Mouse (Mus musculus) kidney, postnatal 0 days (tissue): Measurements from ENCODE around the gene Vti1a. TPM values are rescaled to one million over a fixed set of nuclear protein-coding genes. Genes with fewer than 3 reads are reported as not detected.

ENCODE experiments used
- ATAC-seq: fragments of 200-750 bp; cut with Nextera tagmentation; replicated peaks from 2 replicates; pipeline ENCODE4 v1.8.0; 2017; ENCODE audit warnings: low read depth, moderate number of reproducible peaks, moderate TSS enrichment, moderate library complexity; ENCODE audit not compliant: low FRiP score
- DNase-seq: peaks from one replicate; pipeline ENCODE4 v3.0.0-alpha.2; 2016; ENCODE audit warnings: low spot score
- H3K27ac ChIP-seq: fragments of 300-500 bp; sonication (generic); 2 replicates; pipeline ENCODE4 v1.5.1; 2014; ENCODE audit warnings: mild to moderate bottlenecking
- H3K27me3 ChIP-seq: fragments of 300-500 bp; sonication (generic); 2 replicates; pipeline ENCODE4 v1.6.1; 2014; ENCODE audit warnings: low read length, mixed read lengths; ENCODE audit not compliant: insufficient read depth
- H3K36me3 ChIP-seq: fragments of 300-500 bp; sonication (generic); 2 replicates; pipeline ENCODE4 v1.6.1; 2014; ENCODE audit warnings: low read length, mixed read lengths; ENCODE audit not compliant: insufficient read depth
- H3K4me1 ChIP-seq: fragments of 300-500 bp; sonication (generic); replicated peaks from 2 replicates; pipeline ENCODE4 v1.6.1; 2014; ENCODE audit warnings: antibody characterized with exemption, low read length, mixed read lengths; ENCODE audit not compliant: insufficient read depth
- H3K4me2 ChIP-seq: fragments of 300-500 bp; sonication (generic); 2 replicates; pipeline ENCODE4 v1.6.1; 2014; ENCODE audit warnings: mild to moderate bottlenecking, low read length, moderate library complexity, mixed read lengths
- H3K4me3 ChIP-seq: fragments of 300-500 bp; sonication (generic); replicated peaks from 2 replicates; pipeline ENCODE4 v1.5.1; 2014; ENCODE audit warnings: low read depth, low read length
- H3K9ac ChIP-seq: fragments of 300-500 bp; sonication (generic); 2 replicates; pipeline ENCODE4 v1.6.1; 2014; ENCODE audit warnings: low read depth, low read length
- H3K9me3 ChIP-seq: fragments of 300-500 bp; sonication (generic); replicated peaks from 2 replicates; pipeline ENCODE4 v1.6.1; 2016; ENCODE audit warnings: low read length, inconsistent platforms, mixed read lengths
- CTCF ChIP-seq: IDR thresholded peaks from 2 replicates; pipeline ENCODE4 v1.5.1; 2016; ENCODE audit warnings: antibody characterized with exemption, low read depth, mild to moderate bottlenecking, moderate library complexity
- WGBS: fragments of 180-500 bp; shearing (Covaris S2); extraction: QIAGEN DNeasy Blood & Tissue Kit; methylation state at CpG from one replicate; pipeline ENCODE4 v1.1.7; 2014; 5-methylcytosine and 5-hydroxymethylcytosine counted together
- polyA plus RNA-seq: library from polyadenylated mRNA; unstranded; fragments of >200 nt; fragmentation: Nextera tagmentation; extraction: Ambion mirVana; gene quantifications from 2 replicates; pipeline ENCODE4 v1.2.1, GENCODE M21; 2015

Vti1a gene
- polyA plus RNA-seq, result 22.4 and 24.5 TPM in 2 replicates

DNA sequence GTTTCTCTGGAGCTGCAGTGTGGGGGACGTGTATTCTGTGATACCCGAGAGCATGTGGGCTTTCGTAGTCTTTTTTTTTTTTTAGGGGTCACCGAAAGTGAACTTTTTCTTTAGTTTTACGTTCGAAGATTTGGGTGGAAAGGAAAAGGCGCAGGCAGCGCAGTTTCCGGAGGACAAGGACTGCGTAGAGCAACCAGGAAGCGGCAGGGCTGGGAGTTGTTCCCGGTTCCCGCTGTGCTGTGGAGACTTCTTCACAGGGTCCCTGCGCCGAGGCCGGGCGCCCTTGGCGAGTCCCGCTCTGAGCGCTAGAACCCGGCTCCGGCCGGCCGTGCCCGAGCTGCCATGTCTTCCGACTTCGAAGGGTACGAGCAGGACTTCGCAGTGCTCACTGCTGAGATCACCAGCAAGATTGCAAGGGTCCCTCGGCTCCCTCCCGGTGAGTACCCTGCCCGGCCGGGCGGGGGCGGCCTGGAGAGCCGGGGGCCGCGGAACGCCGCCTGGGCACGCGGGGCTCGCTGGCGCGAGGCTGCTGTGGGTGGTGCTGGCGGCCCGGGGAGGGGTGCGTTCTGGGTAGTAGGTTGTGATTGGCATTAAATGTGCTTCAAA, at the start of gene Vti1a:
Vti1a (plus strand) TSS at position 187 of the 606 bp plus-strand sequence.
- DNase-seq (peak; percentile 91), ATAC-seq (peak; percentile 89)
- peaks cover 9% of the 10 kb centered on the region; the same call in 1 of the 2 replicates for H3K36me3 ChIP-seq
- H3K9me3 ChIP-seq, result no peaks in the 10 kb centered on the region
- H3K4me1 ChIP-seq, result no peaks in the 10 kb centered on the region
- WGBS, result under 1% methylated on average over 48 of the region's 48 CpGs
- peak within 1 kb of the TSS; percentile 89 for H3K27ac ChIP-seq
- peak; percentile 53 for TF ChIP-seq CTCF
- H3K9ac ChIP-seq, result peak within 1 kb of the TSS; percentile 74
- peak within 1 kb of the TSS; percentile 95 for H3K4me2 ChIP-seq
- H3K27me3 ChIP-seq, result no peaks in the 10 kb centered on the region
- H3K4me3 ChIP-seq, result peak within 1 kb of the TSS; percentile 77

DNA sequence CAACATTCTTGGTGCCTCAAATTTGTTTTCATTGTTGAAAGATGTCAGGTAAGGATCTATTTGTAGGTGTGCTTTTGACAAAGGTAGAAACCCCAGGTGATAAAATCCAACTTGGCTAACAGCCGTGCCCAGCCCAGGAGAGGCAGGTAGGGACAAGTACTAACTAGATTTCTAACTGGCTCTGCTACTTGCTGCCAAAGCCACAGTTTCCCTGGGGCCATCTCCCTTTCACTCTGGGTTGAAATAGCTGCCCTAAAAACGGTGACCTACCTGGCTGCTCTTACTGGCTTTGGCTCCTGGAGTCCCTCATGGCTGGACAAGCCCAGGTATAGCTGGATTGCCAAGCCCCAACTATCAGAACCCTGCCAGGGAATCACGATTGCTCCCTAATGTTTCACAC, 49.3 kb upstream of the Vti1a start:
- TF ChIP-seq CTCF, result no peak
- DNase-seq (no peak), ATAC-seq (no peak)
- Histone ChIP-seq H3K27ac (peak overlapping the region; percentile 86; the same call in 1 of the 2 replicates), H3K9me3 (no peaks in the 10 kb centered on the region), H3K4me2 (no peak overlapping the region), H3K27me3 (no peaks in the 10 kb centered on the region), H3K4me1 (0 out of 2 replicates have a peak, but pooled peaks cover 21% of the 10 kb centered on the region), H3K9ac (no peak overlapping the region), H3K36me3 (no peaks in the 10 kb centered on the region), H3K4me3 (no peak overlapping the region)
- 68% methylated on average over 3 of the region's 3 CpGs for WGBS

DNA sequence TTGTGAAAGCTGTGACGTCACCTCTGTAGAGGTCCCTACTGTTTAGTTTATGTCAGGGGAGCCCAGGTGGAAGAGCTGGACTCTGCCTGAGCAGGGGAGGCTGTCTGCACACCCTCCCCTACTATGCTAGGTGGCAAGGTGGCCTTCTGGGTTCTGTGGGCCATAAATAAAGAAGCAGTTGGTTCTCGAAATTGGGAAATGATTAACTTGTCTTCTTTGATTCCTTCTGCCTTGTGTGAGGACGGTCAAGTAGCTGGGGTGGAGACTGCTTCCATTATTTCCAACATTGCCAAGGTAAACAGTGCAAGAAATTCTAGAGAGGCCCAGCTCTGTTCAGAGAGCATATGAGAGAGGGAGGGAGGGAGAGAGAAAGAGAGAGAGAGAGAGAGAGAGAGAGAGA, 47.9 kb upstream of the Vti1a start:
- H3K9me3 ChIP-seq, result no peaks in the 10 kb centered on the region

DNA sequence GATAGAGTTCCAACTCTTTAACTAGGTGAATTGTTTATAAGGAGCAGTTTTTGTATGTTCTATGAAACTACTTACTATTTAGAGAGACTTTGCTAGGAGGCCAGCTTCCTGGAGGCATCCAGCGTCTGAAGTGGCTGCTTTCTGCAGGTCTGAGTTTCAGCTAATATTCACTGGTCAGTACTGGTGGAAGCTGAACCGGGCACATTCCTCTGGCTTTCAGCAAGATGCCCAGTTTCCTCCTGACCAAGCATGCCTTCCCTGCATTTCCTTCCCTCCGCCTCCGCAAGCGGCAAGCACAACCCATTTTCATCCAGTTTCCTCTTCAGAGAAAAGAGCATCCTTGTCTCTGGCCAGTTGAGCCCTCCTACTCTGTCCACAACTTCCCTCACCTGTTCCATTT, 47.0 kb upstream of the Vti1a start:
- Histone ChIP-seq H3K27ac (peak overlapping the region; percentile 86), H3K9ac (no peak overlapping the region), H3K36me3 (0 out of 2 replicates have a peak, but pooled peaks cover 3% of the 10 kb centered on the region), H3K4me3 (no peak overlapping the region), H3K4me2 (no peak overlapping the region; the same call in 1 of the 2 replicates), H3K27me3 (no peaks in the 10 kb centered on the region), H3K9me3 (no peaks in the 10 kb centered on the region), H3K4me1 (0 out of 2 replicates have a peak, but pooled peaks cover 21% of the 10 kb centered on the region)
- ATAC-seq (peak; percentile 41; the same call in 1 of the 2 replicates), DNase-seq (peak; percentile 19)
- no peak for TF ChIP-seq CTCF
- 64% methylated on average over 5 of the region's 5 CpGs for WGBS

More for the DNA sequence above, 47.9 kb upstream of the Vti1a start:
- WGBS, result 41% methylated on average over 3 of the region's 3 CpGs
- peak; percentile 69; the same call in 1 of the 2 replicates for ATAC-seq
- H3K4me2 ChIP-seq, result no peak overlapping the region
- no peak overlapping the region for H3K9ac ChIP-seq
- H3K27me3 ChIP-seq, result no peaks in the 10 kb centered on the region
- DNase-seq, result no peak
- H3K4me1 ChIP-seq, result 0 out of 2 replicates have a peak, but pooled peaks cover 21% of the 10 kb centered on the region
- no peak overlapping the region for H3K4me3 ChIP-seq
- peak overlapping the region; percentile 86 for H3K27ac ChIP-seq
- no peak for TF ChIP-seq CTCF
- no peaks in the 10 kb centered on the region for H3K36me3 ChIP-seq

DNA sequence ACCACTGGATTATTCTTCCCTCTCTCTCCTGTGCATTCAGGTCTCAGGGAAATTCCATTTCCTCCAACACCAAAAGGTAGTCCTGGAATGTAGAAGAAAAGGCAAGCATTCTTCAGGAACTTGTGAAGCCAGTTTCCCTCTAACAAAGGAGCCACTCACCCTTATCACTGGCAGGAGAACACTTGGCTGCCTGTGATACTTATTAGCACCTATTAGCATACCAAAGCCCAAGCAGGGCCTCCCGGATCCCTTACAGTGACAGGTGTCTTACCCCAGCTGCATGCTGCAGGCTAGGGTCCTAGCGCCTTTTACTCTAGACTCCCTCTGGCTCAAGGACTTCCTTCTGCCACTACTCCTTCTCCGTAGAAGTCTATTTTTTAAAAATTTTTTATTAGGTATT, 44.6 kb upstream of the Vti1a start:
- peak; percentile 25 for DNase-seq
- 40% methylated on average over 3 of the region's 3 CpGs for WGBS
- TF ChIP-seq CTCF, result no peak

DNA sequence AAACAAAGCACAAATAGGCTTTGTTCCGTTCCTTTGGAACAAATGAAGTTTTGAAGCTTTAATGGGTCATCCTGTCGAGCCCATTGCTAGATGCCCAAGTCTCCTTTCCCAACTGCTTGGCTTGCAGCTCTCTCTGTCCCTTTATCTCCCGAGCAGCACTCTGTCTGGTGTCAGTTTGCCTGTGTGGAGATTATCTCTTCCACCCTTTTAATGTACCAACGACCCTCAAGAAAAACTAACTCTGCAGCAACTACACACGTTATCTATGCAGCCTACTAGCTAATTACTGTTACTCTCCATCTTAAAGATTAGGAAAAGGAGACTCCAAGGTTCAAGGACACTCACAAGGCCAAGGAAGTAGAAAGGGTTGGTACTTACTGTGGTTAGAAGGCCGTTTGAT, 42.8 kb upstream of the Vti1a start:
- H3K4me3 ChIP-seq, result no peak overlapping the region
- ATAC-seq (no peak), DNase-seq (no peak)
- 81% methylated on average over 6 of the region's 6 CpGs for WGBS
- 0 out of 2 replicates have a peak, but pooled peaks cover 14% of the 10 kb centered on the region for H3K4me1 ChIP-seq
- H3K9ac ChIP-seq, result no peak overlapping the region
- TF ChIP-seq CTCF, result no peak
- no peak overlapping the region for H3K27ac ChIP-seq
- no peak overlapping the region for H3K4me2 ChIP-seq
- no peaks in the 10 kb centered on the region for H3K9me3 ChIP-seq
- H3K36me3 ChIP-seq, result 0 out of 2 replicates have a peak, but pooled peaks cover 5% of the 10 kb centered on the region
- H3K27me3 ChIP-seq, result no peaks in the 10 kb centered on the region

More for the DNA sequence above, 44.6 kb upstream of the Vti1a start:
- H3K4me2 ChIP-seq, result no peak overlapping the region
- no peak overlapping the region for H3K9ac ChIP-seq
- H3K4me3 ChIP-seq, result no peak overlapping the region
- ATAC-seq, result no peak; the same call in 1 of the 2 replicates
- H3K4me1 ChIP-seq, result 0 out of 2 replicates have a peak, but pooled peaks cover 21% of the 10 kb centered on the region
- H3K27me3 ChIP-seq, result no peaks in the 10 kb centered on the region
- H3K9me3 ChIP-seq, result no peaks in the 10 kb centered on the region
- H3K36me3 ChIP-seq, result 0 out of 2 replicates have a peak, but pooled peaks cover 5% of the 10 kb centered on the region
- 0 out of 2 replicates have a peak overlapping the region, but pooled peaks have one; percentile 47 for H3K27ac ChIP-seq
